Mouse (Mus musculus): Measurements from ENCODE around the gene Ikzf3.

DNA sequence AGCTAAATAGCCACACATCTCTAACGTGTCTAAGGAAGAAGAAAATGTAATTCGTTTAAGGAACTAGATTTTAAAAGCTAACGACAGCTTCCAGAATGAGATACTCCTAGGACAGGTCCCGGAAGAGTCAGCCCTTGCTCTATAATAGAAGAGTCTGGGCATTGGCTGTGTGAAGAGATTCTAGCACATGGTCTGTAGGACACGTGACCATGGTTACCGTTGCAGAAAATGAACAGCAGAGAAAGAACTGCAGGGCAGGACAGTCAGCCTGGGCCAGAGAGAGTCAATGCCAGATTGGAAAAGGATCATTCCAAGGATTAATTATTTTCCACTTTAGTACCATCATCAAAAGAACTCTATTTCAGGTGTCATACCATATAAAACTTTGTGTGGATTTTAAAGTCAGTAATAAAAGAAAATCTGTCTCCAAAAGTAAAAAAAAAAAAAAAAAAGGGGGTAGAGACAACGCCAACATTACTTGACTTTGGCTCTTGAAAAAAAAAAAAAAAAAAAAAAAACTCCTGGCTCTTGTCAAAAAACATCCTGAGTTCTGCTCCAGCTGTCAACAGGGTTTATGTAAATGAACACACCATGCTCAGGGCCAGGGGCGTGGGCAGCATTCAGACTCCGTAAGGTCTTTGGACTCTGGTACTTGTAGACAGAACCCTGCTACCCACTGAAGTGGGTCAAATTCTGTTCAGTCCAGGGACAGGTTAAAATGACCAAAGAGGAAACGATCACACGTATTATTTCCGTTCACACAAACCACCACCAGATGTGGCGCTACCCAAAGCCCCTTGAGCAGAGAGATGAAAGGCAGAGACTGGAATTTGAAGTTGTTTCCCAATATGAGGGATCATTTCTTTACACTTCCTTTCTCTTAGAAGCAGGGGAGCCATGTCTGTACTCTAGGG is 66.5 kb downstream of the Ikzf3 start:
- TF ChIP-seq CTCF (IDR thresholded peaks at IDR 0.05; ENCODE audit: low read depth) = no peak
- TF ChIP-seq EP300 (IDR thresholded peaks at IDR 0.05; ENCODE audit: low read depth) = no peak
